Mouse (Mus musculus) frontal cortex, postnatal 10 days (tissue): ENCODE measurements at regions not wholly inside any gene's neighbourhood (a gene's known extent, or its start where the extent isn't known, plus 50 kb on each side); places are given as distances from the start of the nearest gene placed in this dataset.

Source experiments
- DNase-seq, 2 experiments: peaks; one replicate each; pipeline ENCODE4 v3.0.0; 2022; ENCODE audit warnings: low spot score in 2 of 2, mixed read lengths in 1 of 2

- DNase-seq = no peak
Observed at GRCm38 (mm10) chr1:194041393-194042352, 576.3 kb upstream of the Plxna2 start.

- DNase-seq = no peak
Observed at GRCm38 (mm10) chr1:194038711-194039110, 579.3 kb upstream of the Plxna2 start.

DNA sequence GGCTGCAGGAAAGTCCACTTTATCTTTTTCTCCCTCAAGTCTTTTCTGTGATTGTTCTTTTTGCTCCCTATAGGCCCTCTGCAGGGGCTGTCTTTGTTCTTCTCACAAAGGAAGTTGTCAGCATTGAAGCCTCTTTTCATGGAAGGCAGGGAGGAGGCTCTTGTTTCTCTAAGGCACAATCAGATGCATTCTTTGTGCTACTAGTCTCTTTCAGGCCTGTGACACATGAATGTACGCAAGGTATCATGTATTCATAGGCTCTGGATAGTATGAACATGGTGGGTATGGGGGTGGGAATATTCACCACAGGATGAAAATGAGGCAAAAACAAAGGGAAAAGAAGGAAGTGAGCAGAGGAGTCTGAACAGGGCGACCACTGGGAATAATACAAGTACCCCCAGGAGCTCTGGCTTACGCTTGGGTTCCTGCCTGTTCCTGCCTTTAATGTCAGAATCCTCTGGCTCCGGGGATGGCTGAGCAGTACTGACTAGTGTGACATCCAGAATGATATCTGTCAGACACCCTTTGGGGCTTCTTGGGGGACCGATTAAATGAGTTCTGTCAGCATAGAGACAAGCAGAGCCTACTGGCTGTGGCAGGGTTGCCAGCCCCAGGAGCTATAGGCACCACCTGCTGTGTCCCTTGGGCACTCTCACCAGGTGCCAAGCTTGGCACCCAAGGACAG is 583.7 kb upstream of the Plxna2 start:
- DNase-seq = no peak

- no peak for DNase-seq
Observed at GRCm38 (mm10) chr1:194032603-194033002, 585.4 kb upstream of the Plxna2 start.

DNA sequence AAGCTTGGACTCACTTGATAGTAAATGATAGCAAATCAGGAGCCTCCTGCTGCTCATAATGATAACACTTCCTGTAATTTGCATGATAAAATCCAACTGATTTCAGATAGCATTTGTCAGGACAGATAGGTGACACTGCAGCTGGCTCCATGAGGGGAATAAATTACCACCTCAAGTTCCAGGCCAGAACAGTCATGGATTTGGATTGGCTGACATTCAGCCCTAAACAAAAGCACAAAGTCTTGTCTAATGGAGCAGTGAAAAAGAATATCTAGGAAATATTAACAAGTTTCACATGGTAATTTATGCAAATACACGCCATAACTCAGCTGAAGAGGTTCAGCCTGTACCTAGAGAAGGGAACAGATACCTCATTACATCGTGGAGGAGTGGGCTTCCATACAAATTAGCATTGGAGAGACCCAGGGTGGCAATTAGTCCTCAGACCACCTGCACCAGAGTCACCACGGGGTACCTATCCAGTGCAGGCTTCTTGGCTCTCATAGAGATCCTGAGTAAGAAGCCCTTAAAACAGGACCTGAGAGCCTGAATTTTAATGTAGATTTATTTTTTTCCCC is 587.3 kb upstream of the Plxna2 start:
- DNase-seq = no peak

DNA sequence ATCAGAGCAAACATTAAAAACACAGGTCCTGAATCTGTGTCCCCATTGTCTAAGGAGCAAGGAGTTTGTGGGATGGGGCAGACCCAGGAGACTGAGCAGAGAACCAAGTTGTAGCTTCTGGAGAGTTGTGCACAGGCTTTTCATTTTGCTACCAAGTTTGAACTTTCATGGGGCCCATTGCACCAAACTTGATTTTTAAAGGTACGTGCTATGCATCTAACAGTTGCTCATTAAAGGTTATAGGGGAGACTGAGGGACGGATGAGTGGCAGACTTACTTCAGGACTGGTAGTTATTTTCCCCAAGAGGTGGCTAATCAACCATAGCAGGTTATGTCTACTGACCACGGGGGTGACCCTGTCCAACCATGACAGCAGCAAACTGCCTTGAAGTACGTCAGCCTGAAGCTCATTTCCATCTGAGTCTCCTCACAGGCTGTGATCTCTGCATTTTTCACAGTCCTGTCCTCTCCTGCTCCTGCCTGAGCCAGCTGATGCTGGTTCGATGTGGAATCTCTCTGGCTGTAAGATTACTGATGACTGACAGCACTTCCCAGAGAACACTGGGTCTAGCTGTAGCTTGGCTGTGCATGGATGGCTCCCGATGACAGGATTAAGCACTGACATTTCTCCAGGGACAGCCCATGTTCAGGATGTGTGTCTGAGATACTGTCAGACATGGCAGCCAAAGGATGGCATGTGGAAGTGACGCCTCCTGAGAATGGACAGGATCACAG is 590.9 kb upstream of the Plxna2 start:
- DNase-seq = no peak

DNA sequence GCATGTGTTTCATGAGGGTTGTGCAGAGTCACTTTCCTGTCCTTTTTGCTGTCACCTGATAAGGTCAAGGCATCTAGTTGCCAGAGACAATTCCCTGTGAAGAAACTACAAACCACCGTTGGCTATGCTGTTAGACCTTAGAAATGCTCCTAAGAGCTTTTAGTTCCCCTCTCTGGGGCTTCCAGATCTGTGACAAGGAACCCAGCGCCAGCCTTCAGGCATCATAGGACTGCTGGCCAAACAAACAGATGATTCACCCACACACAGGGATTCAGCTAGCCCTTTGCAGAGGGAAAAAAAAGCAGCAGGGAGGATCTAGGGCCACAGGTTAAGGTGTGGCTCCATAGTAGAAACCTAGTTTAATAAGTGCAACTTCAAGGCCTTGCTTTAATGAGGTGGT is 591.8 kb upstream of the Plxna2 start:
- no peak for DNase-seq

- peak; percentile 23 to 52 for DNase-seq
Observed at GRCm38 (mm10) chr1:194019282-194019681, 598.7 kb upstream of the Plxna2 start.

DNA sequence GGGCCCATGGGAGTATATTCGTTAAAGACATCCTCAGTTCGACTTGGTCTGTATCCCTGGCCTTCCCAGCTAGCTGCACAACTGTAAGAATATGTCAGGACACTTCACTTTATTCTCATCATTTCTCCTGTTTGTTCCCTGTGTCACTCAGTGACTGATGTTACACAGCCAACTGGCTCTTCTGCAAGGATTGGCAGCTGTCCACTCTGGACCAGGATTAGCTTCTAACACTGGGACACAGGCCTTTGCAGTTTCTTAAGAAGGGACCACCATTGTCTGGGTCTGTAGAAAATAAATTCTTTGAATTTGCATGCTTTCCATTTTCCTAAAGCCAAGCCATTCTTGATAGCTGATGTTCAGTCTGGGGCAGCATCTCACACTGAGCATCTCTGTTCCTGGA is 622.1 kb upstream of the Camk1g start:
- DNase-seq = no peak

- no peak for DNase-seq
Observed at GRCm38 (mm10) chr1:193989956-193990675, 620.0 kb upstream of the Camk1g start.

DNA sequence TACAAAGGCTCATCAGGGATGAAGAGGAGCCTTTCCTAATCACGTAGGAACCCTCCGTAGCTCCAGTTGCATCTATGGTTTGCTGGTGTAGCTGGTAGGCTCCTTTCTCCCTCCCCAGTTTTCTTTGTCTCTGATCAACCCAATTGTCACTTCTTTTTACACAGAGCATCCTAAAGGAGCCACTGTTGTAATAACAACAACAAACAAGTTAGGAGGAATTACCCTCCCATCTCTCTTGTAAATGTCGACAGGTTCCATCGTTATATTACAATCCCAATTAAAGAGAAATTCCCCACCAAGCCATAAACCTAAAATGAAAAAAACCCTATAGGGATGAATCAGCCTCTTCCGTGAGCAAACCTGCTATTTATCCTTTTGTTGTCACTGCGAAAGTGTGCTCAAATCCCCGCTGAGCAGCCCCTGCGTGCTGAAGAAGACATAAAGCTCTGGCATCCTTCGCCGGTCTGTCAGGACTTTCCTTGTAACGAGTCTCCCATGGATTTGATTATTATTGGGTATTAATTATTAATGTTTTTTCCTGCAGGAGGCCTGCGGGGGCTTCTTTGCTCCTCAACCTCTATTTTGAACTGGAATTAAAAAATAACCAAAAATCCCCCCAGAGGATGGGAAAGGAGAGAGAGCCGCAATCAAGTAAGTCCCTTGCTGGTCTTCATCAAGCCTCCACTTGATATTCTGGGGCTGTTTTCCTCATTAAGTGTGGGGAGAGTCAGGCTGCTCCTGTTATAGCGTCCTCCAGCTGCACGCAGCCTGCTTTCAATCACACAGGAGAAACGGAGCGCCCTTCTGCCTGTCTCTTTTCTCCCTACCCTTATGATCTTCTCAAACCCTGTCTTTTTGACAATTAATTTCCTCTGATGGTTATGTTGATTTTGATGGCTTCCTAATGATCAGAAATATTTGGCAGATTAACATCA is 619.1 kb upstream of the Camk1g start:
- no peak for DNase-seq

DNA sequence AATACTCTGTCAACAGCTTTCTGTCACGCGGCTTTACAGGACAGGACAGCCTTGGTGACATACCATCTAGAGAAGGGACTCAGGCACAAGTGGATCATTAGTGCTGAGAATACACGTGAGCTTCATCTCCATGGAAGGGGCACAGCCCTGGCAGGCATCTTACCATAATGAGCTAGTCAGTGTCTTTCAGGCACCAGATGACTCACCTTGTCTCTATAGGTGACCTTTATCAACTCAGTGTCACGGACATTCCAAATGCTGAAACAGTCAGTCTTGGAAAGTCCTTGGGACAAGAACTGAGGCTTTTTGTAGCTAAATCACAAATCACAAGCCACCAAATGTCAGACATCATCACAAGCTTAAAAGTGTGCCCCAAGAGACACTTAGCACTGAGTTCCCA is 610.5 kb upstream of the Camk1g start:
- no peak for DNase-seq

GRCm38 (mm10) chr1:193971537-193971936 is 601.4 kb upstream of the Camk1g start:
- DNase-seq = no peak

DNA sequence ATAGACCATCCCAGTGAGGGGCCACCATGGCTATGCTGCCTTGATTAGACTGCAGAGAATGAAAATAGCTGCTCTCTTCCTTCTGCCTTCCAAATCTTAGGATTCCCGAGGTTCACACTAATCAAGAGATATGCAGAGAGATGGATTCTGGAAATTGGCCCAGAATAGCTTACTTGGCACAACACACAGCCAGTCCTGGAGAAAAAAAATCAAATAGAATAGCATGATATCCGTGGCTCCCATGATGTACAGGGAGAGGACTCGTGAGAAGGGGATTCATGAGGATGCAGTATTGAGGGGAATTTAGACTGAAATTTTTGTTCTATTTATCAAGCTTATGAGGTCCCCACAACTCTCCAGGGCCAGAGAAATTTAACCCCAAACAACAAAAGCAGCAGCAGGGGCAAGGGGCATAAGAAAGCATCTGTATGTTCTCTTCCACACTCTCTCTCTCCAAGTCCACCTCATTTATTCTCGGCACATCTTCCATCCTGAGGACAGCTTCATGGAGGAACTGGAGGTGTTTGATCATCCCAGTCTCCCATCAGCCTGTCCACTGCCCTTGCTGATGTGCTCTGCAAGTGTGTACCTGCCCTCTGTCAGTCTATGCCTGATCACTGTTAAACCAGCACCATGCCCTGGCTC is 599.3 kb upstream of the Camk1g start:
- DNase-seq = no peak

DNA sequence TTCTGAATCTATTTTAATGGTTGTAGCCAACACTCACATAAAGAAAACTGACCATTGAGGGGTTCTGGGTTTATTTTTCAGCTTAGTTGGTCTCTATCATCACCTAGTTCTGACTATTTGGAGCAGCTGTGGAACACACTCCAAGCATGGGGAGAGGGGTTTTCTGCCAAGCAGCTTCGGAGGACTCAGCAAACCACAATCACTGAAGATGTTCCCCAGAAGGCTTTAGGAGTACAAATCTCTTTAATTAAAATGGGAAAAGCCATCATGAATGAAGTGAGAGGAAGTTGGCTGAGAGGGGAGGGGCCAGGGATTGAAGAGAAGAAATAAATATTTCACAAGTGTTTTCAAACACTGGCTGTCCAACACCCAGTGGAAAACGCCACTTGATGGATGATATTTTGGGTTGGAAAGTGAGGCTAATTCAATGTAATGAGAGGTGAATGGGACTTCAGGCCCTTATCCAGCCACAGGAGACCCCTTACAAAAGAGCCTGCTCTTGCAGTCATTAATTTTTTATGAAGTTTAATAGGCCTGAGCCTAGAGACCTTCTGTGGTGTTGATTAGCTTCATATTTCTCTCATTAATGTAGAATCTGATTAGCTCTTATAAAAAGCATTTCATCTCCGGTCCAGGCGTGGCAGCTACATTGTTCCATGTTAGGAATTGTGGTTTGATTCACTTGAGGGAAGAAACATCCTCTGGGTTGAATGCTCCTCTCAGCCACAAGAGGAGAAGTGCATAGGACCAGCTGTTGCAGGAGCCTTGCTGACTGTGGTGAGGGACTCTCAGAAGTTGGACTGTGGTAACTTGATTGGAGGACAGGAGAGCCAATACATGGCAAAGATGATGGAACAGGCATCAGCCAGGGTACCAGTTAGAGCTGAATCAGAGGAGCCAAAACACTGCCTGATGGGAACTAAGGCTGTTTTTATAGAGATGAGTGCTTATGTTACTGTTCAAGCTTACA is 598.1 kb upstream of the Camk1g start:
- no peak for DNase-seq

- no peak for DNase-seq
Observed at GRCm38 (mm10) chr1:193966652-193967555, 596.8 kb upstream of the Camk1g start.

DNA sequence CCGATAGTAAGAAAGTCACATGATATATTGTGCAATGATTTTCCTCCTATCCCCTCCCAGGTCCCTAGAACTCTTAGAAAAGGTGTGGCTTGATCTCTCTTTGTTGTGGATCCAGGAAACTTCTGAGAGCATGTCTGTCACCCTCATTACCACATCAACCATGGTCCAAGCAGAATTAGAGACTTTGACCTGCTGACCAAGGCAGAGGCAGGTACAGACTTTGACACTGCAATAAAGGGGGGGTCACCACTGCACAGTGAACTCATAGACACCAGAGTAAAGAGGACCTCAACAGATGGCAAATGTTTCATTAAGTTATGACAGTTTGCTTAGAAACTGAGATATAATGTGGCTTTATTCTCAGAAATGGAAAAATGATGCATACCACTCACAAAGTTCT is 595.2 kb upstream of the Camk1g start:
- no peak for DNase-seq
